Mouse (Mus musculus) heart, adult 2 months (tissue): Measurements from ENCODE around the gene Fhit.

ENCODE experiments used
- CTCF ChIP-seq: fragments of 200-600 bp; IDR thresholded peaks from 2 replicates; pipeline ENCODE4 v1.8.1; 2022; ENCODE audit warnings: antibody characterized with exemption, mild to moderate bottlenecking, moderate library complexity
- EP300 ChIP-seq: fragments of 200-500 bp; IDR thresholded peaks from 2 replicates; pipeline ENCODE4 v1.6.1; 2011; ENCODE audit warnings: low read depth, low read length, control low read depth; ENCODE audit not compliant: insufficient read depth
- POLR2A ChIP-seq: fragments of 200-500 bp; IDR thresholded peaks from 2 replicates; pipeline ENCODE4 v1.6.1; 2011; ENCODE audit warnings: mild to moderate bottlenecking, low read depth, low read length, control low read depth; ENCODE audit not compliant: insufficient read depth

DNA sequence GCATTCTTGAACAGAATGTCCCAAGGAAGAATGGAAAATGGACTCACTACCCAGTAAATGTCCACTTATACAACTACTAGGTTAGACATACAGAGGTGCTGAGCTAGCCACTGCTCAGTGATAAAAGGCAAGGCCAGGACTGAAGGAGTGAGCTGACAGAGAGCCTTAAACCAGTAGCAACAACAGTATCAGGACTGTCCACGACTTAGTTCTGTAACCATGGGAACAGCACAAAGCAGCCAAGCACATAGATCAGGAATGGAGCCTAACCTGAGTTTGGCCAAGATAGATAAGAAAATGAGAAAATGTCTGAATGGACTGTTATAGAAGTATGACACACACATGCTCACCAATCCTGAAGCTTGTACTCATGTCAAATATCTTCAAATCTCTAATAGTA is 279.1 kb downstream of the Fhit start:
- TF ChIP-seq CTCF (no peak), POLR2A (no peak), EP300 (no peak)
